Mouse (Mus musculus) right cerebral cortex, postnatal 4 days (tissue): ENCODE measurements around the gene Zfp708.
"Not testable (repeated sequence)": the region's sequence is repeated elsewhere in the genome, so short reads cannot be mapped to it uniquely, and the experiment has no call there.

ENCODE experiments used
- DNase-seq: peaks from one replicate; pipeline ENCODE4 v3.0.0-alpha.2; 2022

The Zfp708 gene

GRCm38 (mm10) chr13:67097876-67098275 is at the start of gene Zfp708:
TSS of gene Zfp708 (minus strand) at chr13:67097976.
- no peak for DNase-seq

DNA sequence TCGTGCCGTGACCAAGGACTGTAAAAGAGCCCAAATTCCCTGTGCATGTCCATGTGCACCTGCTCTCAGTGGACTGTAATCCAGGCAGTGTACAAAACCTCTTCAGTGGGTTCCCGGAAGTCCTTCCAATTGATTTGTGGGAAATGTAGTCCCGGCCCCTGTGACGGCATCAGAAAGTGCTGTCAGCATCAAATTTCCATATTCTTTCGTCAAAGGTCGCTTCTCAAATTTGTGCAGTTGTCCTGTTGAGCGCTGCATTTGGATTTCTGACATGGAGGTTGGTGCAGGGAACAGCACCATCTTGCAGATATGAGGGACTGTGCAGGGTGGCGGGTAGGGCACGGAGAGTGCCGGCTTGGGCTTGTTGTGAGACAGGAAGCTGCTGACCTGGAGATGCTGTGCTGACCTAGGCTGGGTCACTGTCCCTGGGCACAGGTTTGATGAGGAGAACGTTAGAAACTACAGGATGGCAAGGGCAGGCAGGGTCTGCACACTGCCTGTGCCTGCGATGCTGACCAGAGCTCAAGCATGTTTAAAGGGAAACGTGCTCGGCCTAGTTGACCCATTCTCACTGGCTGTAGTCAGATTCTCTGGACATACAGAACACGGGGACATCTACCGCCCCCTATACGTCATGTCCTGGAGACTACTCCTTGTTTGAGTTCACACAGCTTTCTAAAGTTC is 30.4 kb upstream of the Zfp708 start:
- peak; percentile 72 for DNase-seq

DNA sequence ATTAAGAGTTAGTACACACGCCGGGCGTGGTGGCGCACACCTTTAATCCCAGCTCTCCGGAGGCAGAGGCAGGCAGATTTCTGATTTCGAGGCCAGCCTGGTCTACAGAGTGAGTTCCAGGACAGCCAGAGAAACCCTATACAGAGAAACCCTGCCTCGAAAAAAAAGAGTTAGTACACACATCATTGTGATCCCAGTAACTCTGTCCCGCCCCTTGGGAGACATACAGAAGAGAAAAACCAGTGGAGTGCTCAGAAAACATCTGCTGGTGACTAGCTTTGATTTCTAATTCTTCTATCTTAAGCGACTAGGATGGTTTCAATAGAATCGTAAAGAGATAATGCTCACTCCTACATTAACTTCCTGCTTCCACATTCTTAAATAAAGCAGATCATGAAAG is 29.7 kb upstream of the Zfp708 start:
- DNase-seq: not testable (repeated sequence)

GRCm38 (mm10) chr13:67124460-67124859 is 26.7 kb upstream of the Zfp708 start:
- no peak for DNase-seq

GRCm38 (mm10) chr13:67121360-67121759 is 23.6 kb upstream of the Zfp708 start, which contains the start of gene Zfp759:
TSS of gene Zfp759 (plus strand) at chr13:67121660.
- not testable (repeated sequence) for DNase-seq

GRCm38 (mm10) chr13:67116163-67116562 is 18.4 kb upstream of the Zfp708 start, which contains the start of gene Rslcan18:
TSS of gene Rslcan18 (minus strand) at chr13:67116263.
- not testable (repeated sequence) for DNase-seq

DNA sequence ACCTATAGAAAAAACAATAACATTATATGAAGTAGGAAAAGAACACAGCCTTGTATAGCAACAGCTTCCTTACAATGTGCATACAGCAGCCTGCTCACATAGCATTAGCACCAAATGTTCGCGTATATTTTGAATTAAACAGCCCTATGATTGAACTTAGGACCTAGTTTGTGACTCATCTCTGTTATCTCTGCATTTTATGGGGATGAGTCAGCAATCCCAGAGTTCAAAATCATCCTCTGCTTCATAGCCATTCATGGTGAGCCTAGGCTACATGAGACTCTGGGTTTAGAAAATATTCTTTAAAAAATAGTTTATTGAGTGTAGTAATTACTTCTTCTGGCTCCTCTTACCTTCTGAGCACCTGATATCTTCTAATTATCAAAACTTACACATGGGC is 15.5 kb upstream of the Zfp708 start:
- no peak for DNase-seq

GRCm38 (mm10) chr13:67112096-67112495 is 14.3 kb upstream of the Zfp708 start:
- DNase-seq: no peak

- peak; percentile 36 for DNase-seq
Observed at GRCm38 (mm10) chr13:67108821-67109206, 11.0 kb upstream of the Zfp708 start.

GRCm38 (mm10) chr13:67108194-67108820 is 10.5 kb upstream of the Zfp708 start, which contains the start of gene Gm28557:
TSS of gene Gm28557 (minus strand) at chr13:67108604.
- DNase-seq: peak; percentile 83

DNA sequence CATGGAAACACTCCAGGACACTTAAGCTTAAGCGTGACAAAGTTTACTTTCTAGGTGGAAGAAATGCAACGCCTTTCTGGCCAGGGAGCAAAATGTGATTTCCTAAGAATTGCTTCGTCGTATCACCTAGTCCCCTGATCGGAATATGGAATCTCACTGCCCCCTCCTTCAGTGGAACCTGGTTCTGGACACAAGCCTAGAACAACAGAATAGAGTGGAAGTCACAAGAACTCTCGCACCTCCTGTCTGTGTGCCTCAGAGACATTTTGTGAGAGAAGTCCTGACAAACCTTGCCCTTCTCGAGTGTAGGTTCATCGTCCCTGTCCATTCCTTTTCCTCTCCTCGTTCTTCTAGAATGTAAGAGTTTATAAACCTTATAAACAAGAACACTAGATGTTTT is 9.9 kb upstream of the Zfp708 start:
- no peak for DNase-seq

GRCm38 (mm10) chr13:67090154-67090553 is 7.6 kb downstream of the Zfp708 start:
- DNase-seq: no peak

- DNase-seq: no peak
Observed at GRCm38 (mm10) chr13:67081946-67082345, 15.8 kb downstream of the Zfp708 start.

GRCm38 (mm10) chr13:67081142-67081713 is 16.5 kb downstream of the Zfp708 start:
- peak; percentile 58 for DNase-seq

DNA sequence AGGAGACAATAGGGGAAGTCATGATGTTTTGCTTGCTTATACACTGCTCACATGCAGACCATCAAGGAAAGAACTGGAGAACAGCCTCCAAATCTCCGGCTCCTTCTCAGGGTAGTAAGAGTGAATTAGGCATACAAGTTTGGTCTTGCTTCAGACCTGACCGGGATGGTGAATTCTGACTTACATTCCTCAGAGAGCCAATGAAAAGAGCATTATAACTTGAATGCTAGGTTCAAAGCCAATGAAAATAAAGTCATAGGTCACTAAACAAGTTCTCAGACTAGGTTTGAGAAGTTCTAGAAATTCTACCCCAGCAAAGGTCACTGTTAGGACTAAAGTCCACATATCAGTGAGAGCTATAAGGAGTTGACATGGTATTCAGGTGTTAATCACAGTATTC is 20.5 kb downstream of the Zfp708 start:
- DNase-seq: no peak

DNA sequence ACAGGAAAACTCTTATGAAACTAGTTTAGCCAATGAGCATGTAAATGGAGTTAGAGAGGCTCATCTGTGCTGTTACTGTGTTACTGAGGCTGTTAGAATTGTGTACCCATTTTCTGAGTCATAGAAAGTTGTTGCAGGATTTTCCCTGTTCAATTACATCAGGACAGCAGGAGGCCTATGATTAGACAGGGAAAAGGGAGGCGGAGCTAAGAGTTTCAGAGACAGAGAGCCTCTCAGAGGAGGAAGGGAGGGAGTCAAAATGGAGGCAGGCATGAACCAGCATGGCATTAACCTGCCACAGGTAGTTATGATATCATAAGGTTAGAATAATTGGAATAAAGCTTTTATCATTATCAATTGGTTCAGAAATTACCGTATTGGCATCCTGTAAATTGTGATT is 25.0 kb downstream of the Zfp708 start:
- no peak for DNase-seq

DNA sequence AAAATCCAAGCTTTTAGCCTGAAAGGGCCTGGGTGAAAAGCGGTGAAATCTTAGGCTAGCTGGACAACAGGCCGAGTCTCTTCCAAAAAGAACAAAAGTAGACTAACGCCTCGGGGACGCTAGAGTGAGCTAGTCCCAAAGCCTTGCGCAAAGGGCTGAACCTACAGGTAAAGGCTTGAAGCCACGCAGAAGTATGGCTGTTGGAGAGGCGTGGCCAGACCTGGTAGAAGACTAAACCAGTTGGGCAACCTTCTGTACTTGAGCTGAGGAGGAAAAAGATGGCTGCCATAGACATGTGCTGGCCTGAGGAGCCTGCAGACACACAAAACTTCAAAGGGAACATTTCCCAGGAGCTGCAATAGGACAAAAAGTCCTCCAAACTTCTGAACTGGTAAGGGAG is 32.4 kb downstream of the Zfp708 start:
- no peak for DNase-seq

DNA sequence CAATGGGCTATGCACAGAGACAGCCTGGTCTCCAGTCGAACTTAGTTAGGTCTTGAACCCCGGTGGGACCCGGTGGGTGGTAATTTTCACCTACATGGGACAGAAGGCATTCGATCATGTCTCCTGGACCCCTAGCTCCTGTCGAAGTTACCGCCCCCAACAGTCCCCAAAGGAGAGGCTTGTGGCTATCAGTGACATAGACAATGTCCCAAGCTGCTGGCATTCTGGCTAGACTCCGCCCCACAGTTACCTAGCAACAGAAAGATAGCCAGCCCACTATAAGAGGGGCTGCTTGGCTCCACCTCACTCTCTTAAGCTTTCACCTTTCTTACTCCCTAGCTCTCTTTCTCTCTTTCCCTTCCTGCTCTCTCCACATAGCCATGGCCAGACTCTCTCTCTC is 35.3 kb downstream of the Zfp708 start:
- DNase-seq: no peak

- DNase-seq: peak; percentile 85
Observed at GRCm38 (mm10) chr13:67060786-67061358, 36.9 kb downstream of the Zfp708 start, which contains the start of gene Zfp712. TSS of gene Zfp712 (minus strand) at chr13:67061170.

- no peak for DNase-seq
Observed at GRCm38 (mm10) chr13:67060161-67060785, 37.5 kb downstream of the Zfp708 start.
